Mouse (Mus musculus) small intestine, adult 2 months (tissue): Measurements from ENCODE around the gene Pdzd7.

Experiments used
- CTCF ChIP-seq: fragments of 200-500 bp; IDR thresholded peaks from 2 replicates; pipeline ENCODE4 v1.5.1; 2012; ENCODE audit warnings: low read depth, mild to moderate bottlenecking, control low read depth, inconsistent platforms, low read length, moderate library complexity, mixed read lengths; ENCODE audit not compliant: insufficient replicate concordance, insufficient read length; ENCODE audit errors: extremely low read depth
- POLR2A ChIP-seq: fragments of 200-500 bp; IDR thresholded peaks from 2 replicates; pipeline ENCODE4 v1.6.1; 2012; ENCODE audit warnings: low read depth, mild to moderate bottlenecking, control low read depth, inconsistent platforms, low read length, moderate library complexity

- TF ChIP-seq POLR2A = no peak
- no peak for TF ChIP-seq CTCF
These were observed 53.3 kb downstream of the Pdzd7 start for GRCm38 (mm10) chr19:44992246-44992645.
